Mouse (Mus musculus) liver, embryonic 16.5 days (tissue): Measurements from ENCODE around the gene Atp2b1. TPM values are rescaled to one million over a fixed set of nuclear protein-coding genes. Genes with fewer than 3 reads are reported as not detected.

ENCODE experiments used
- ATAC-seq: fragments of 200-750 bp; cut with Nextera tagmentation; 2 replicates; pipeline ENCODE4 v1.8.0; 2017; ENCODE audit warnings: low read depth, mild to moderate bottlenecking, moderate number of reproducible peaks, moderate library complexity
- H3K27ac ChIP-seq: fragments of 300-500 bp; sonication (generic); 2 replicates; pipeline ENCODE4 v1.5.1; 2014; ENCODE audit warnings: mild to moderate bottlenecking, low read length
- H3K27me3 ChIP-seq: fragments of 300-500 bp; sonication (generic); 2 replicates; pipeline ENCODE4 v1.6.1; 2014; ENCODE audit warnings: low read depth, low read length, mixed read lengths; ENCODE audit not compliant: control insufficient read depth, insufficient read depth
- H3K36me3 ChIP-seq: fragments of 300-500 bp; sonication (generic); 2 replicates; pipeline ENCODE4 v1.6.1; 2014; ENCODE audit warnings: mild to moderate bottlenecking; ENCODE audit not compliant: control insufficient read depth, insufficient read depth
- H3K4me1 ChIP-seq: fragments of 300-500 bp; sonication (generic); 2 replicates; pipeline ENCODE4 v1.6.1; 2014; ENCODE audit warnings: low read depth, low read length, mixed read lengths; ENCODE audit not compliant: control insufficient read depth
- H3K4me2 ChIP-seq: fragments of 300-500 bp; sonication (generic); 2 replicates; pipeline ENCODE4 v1.6.1; 2014; ENCODE audit warnings: low read depth, low read length, mixed read lengths
- H3K4me3 ChIP-seq: fragments of 300-500 bp; sonication (generic); 2 replicates; pipeline ENCODE4 v1.5.1; 2014; ENCODE audit warnings: low read depth, mild to moderate bottlenecking, low read length
- H3K9ac ChIP-seq: fragments of 300-500 bp; sonication (generic); 2 replicates; pipeline ENCODE4 v1.6.1; 2014; ENCODE audit warnings: low read depth, low read length
- H3K9me3 ChIP-seq: fragments of 300-500 bp; sonication (generic); replicated peaks from 2 replicates; pipeline ENCODE4 v1.6.1; 2016; ENCODE audit warnings: low read length; ENCODE audit not compliant: control insufficient read depth
- WGBS: fragments of 180-500 bp; shearing (Covaris S2); extraction: QIAGEN DNeasy Blood & Tissue Kit; methylation state at CpG from one replicate; pipeline ENCODE4 v1.1.7; 2014; ENCODE audit not compliant: insufficient replicate concordance; 5-methylcytosine and 5-hydroxymethylcytosine counted together
- polyA plus RNA-seq: library from polyadenylated mRNA; unstranded; fragments of >200 nt; fragmentation: Nextera tagmentation; extraction: Ambion mirVana; gene quantifications from 2 replicates; pipeline ENCODE4 v1.2.1, GENCODE M21; 2015

Gene Atp2b1
- polyA plus RNA-seq, 1 experiment from 2014 or later, result 29.0 TPM

- H3K4me3 ChIP-seq, result no peak overlapping the region
- H3K9me3 ChIP-seq, result no peaks in the 10 kb centered on the region
- H3K4me2 ChIP-seq, result no peak overlapping the region
- peaks cover 5% of the 10 kb centered on the region for H3K36me3 ChIP-seq
- H3K4me1 ChIP-seq, result peaks cover 7% of the 10 kb centered on the region; the same call in 1 of the 2 replicates
- H3K27ac ChIP-seq, result no peak overlapping the region
- no peak overlapping the region for H3K9ac ChIP-seq
- no peak for ATAC-seq
- 85% methylated on average over 15 of the region's 15 CpGs for WGBS
- no peaks in the 10 kb centered on the region for H3K27me3 ChIP-seq
Measured at GRCm38 (mm10) chr10:98967240-98967891, 53.2 kb downstream of the Atp2b1 start.

GRCm38 (mm10) chr10:98970917-98971316, 56.7 kb downstream of the Atp2b1 start:
- Histone ChIP-seq H3K4me2 (no peak overlapping the region), H3K27ac (no peak overlapping the region), H3K36me3 (peaks cover 5% of the 10 kb centered on the region), H3K4me3 (no peak overlapping the region), H3K9me3 (no peaks in the 10 kb centered on the region), H3K9ac (no peak overlapping the region), H3K4me1 (no peaks in the 10 kb centered on the region), H3K27me3 (no peaks in the 10 kb centered on the region)
- 92% methylated on average over 3 of the region's 3 CpGs for WGBS
- ATAC-seq, result no peak

- 62% methylated on average over 2 of the region's 2 CpGs for WGBS
- H3K27me3 ChIP-seq, result no peaks in the 10 kb centered on the region
- H3K4me3 ChIP-seq, result no peak overlapping the region
- H3K9me3 ChIP-seq, result no peaks in the 10 kb centered on the region
- peaks cover 5% of the 10 kb centered on the region for H3K36me3 ChIP-seq
- H3K4me1 ChIP-seq, result no peaks in the 10 kb centered on the region; the same call in none of the 2 replicates
- H3K9ac ChIP-seq, result no peak overlapping the region
- no peak overlapping the region for H3K27ac ChIP-seq
- H3K4me2 ChIP-seq, result no peak overlapping the region
- ATAC-seq, result no peak
Measured at GRCm38 (mm10) chr10:98972359-98972758, 58.2 kb downstream of the Atp2b1 start.

GRCm38 (mm10) chr10:98972912-98973605, 58.9 kb downstream of the Atp2b1 start:
- no peaks in the 10 kb centered on the region for H3K27me3 ChIP-seq
- no peak overlapping the region for H3K4me2 ChIP-seq
- no peak overlapping the region for H3K27ac ChIP-seq
- H3K4me3 ChIP-seq, result no peak overlapping the region
- H3K9me3 ChIP-seq, result no peaks in the 10 kb centered on the region
- H3K4me1 ChIP-seq, result no peaks in the 10 kb centered on the region; the same call in none of the 2 replicates
- no peak overlapping the region for H3K9ac ChIP-seq
- H3K36me3 ChIP-seq, result peaks cover 5% of the 10 kb centered on the region
- WGBS, result 85% methylated on average over 18 of the region's 18 CpGs
- ATAC-seq, result no peak

- WGBS, result 69% methylated on average over 3 of the region's 3 CpGs
- no peak for ATAC-seq
- no peak overlapping the region for H3K4me2 ChIP-seq
Measured at GRCm38 (mm10) chr10:98974645-98975044, 60.4 kb downstream of the Atp2b1 start.

GRCm38 (mm10) chr10:98975611-98976010, 61.4 kb downstream of the Atp2b1 start:
- no peaks in the 10 kb centered on the region; the same call in none of the 2 replicates for H3K4me1 ChIP-seq
- no peak overlapping the region for H3K27ac ChIP-seq
- H3K4me3 ChIP-seq, result no peak overlapping the region
- WGBS, result 77% methylated on average over 6 of the region's 6 CpGs
- H3K4me2 ChIP-seq, result no peak overlapping the region
- H3K27me3 ChIP-seq, result no peaks in the 10 kb centered on the region
- H3K9ac ChIP-seq, result no peak overlapping the region
- ATAC-seq, result no peak
- no peaks in the 10 kb centered on the region for H3K9me3 ChIP-seq
- H3K36me3 ChIP-seq, result no peaks in the 10 kb centered on the region

More at GRCm38 (mm10) chr10:98974645-98975044, 60.4 kb downstream of the Atp2b1 start:
- no peak overlapping the region for H3K4me3 ChIP-seq
- no peaks in the 10 kb centered on the region for H3K36me3 ChIP-seq
- no peaks in the 10 kb centered on the region for H3K9me3 ChIP-seq
- H3K27me3 ChIP-seq, result no peaks in the 10 kb centered on the region
- H3K9ac ChIP-seq, result no peak overlapping the region
- H3K4me1 ChIP-seq, result no peaks in the 10 kb centered on the region; the same call in none of the 2 replicates
- no peak overlapping the region for H3K27ac ChIP-seq

- WGBS, result 79% methylated on average over 6 of the region's 6 CpGs
- H3K36me3 ChIP-seq, result no peaks in the 10 kb centered on the region
Measured at GRCm38 (mm10) chr10:98976877-98977494, 62.8 kb downstream of the Atp2b1 start.

GRCm38 (mm10) chr10:98978766-98979165, 64.6 kb downstream of the Atp2b1 start:
- 74% methylated on average over 6 of the region's 6 CpGs for WGBS
- H3K9ac ChIP-seq, result no peak overlapping the region
- ATAC-seq, result no peak

More at GRCm38 (mm10) chr10:98976877-98977494, 62.8 kb downstream of the Atp2b1 start:
- no peaks in the 10 kb centered on the region for H3K27me3 ChIP-seq
- no peaks in the 10 kb centered on the region for H3K9me3 ChIP-seq
- H3K9ac ChIP-seq, result no peak overlapping the region
- H3K4me2 ChIP-seq, result no peak overlapping the region
- H3K4me3 ChIP-seq, result no peak overlapping the region
- H3K27ac ChIP-seq, result no peak overlapping the region
- no peaks in the 10 kb centered on the region; the same call in none of the 2 replicates for H3K4me1 ChIP-seq
- ATAC-seq, result no peak

GRCm38 (mm10) chr10:98979296-98979695, 65.1 kb downstream of the Atp2b1 start:
- Histone ChIP-seq H3K4me1 (no peaks in the 10 kb centered on the region; the same call in none of the 2 replicates), H3K9ac (no peak overlapping the region), H3K4me2 (no peak overlapping the region), H3K9me3 (no peaks in the 10 kb centered on the region), H3K4me3 (no peak overlapping the region), H3K27ac (no peak overlapping the region), H3K36me3 (no peaks in the 10 kb centered on the region), H3K27me3 (no peaks in the 10 kb centered on the region)
- ATAC-seq, result no peak
- WGBS, result 76% methylated on average over 7 of the region's 7 CpGs

More at GRCm38 (mm10) chr10:98978766-98979165, 64.6 kb downstream of the Atp2b1 start:
- Histone ChIP-seq H3K36me3 (no peaks in the 10 kb centered on the region), H3K4me2 (no peak overlapping the region), H3K9me3 (no peaks in the 10 kb centered on the region), H3K27ac (no peak overlapping the region), H3K4me3 (no peak overlapping the region), H3K4me1 (no peaks in the 10 kb centered on the region; the same call in none of the 2 replicates), H3K27me3 (no peaks in the 10 kb centered on the region)
